Mouse (Mus musculus) neural tube, embryonic 15.5 days (tissue): ENCODE results near the gene 4930432M17Rik. TPM values are rescaled to one million over a fixed set of nuclear protein-coding genes. Genes with fewer than 3 reads are reported as not detected.

Experiments used
- ATAC-seq: fragments of 200-750 bp; cut with Nextera tagmentation; 2 replicates; pipeline ENCODE4 v1.8.0; 2017; ENCODE audit warnings: mild to moderate bottlenecking, moderate TSS enrichment, moderate library complexity; ENCODE audit not compliant: low FRiP score
- H3K27ac ChIP-seq: fragments of 300-500 bp; sonication (generic); replicated peaks from 2 replicates; pipeline ENCODE4 v1.5.1; 2015; ENCODE audit warnings: mild to moderate bottlenecking, inconsistent platforms
- H3K27me3 ChIP-seq: fragments of 300-500 bp; sonication (generic); replicated peaks from 2 replicates; pipeline ENCODE4 v1.6.1; 2015; ENCODE audit warnings: inconsistent platforms
- H3K36me3 ChIP-seq: fragments of 300-500 bp; sonication (generic); 2 replicates; pipeline ENCODE4 v1.6.1; 2015; ENCODE audit warnings: inconsistent platforms
- H3K4me1 ChIP-seq: fragments of 300-500 bp; sonication (generic); 2 replicates; pipeline ENCODE4 v1.6.1; 2015; ENCODE audit warnings: inconsistent platforms
- H3K4me2 ChIP-seq: fragments of 300-500 bp; sonication (generic); 2 replicates; pipeline ENCODE4 v1.6.1; 2015; ENCODE audit warnings: inconsistent platforms, mild to moderate bottlenecking, moderate library complexity
- H3K4me3 ChIP-seq: fragments of 300-500 bp; sonication (generic); replicated peaks from 2 replicates; pipeline ENCODE4 v1.5.1; 2015; ENCODE audit warnings: mild to moderate bottlenecking, inconsistent platforms
- H3K9ac ChIP-seq: fragments of 300-500 bp; sonication (generic); replicated peaks from 2 replicates; pipeline ENCODE4 v1.6.1; 2015; ENCODE audit warnings: mild to moderate bottlenecking, inconsistent platforms
- H3K9me3 ChIP-seq: fragments of 300-500 bp; sonication (generic); replicated peaks from 2 replicates; pipeline ENCODE4 v1.6.1; 2016; ENCODE audit warnings: inconsistent platforms
- WGBS: fragments of 180-500 bp; shearing (Covaris S2); methylation state at CpG from one replicate; pipeline ENCODE4 v1.1.7; 2015; ENCODE audit warnings: mixed read lengths; 5-methylcytosine and 5-hydroxymethylcytosine counted together
- polyA plus RNA-seq: library from polyadenylated mRNA; unstranded; fragments of >200 nt; fragmentation: Nextera tagmentation; extraction: Ambion mirVana; gene quantifications from 2 replicates; pipeline ENCODE4 v1.2.1, GENCODE M21; 2015

4930432M17Rik gene
- polyA plus RNA-seq, 1 experiment from 2014 or later, result not detected

DNA sequence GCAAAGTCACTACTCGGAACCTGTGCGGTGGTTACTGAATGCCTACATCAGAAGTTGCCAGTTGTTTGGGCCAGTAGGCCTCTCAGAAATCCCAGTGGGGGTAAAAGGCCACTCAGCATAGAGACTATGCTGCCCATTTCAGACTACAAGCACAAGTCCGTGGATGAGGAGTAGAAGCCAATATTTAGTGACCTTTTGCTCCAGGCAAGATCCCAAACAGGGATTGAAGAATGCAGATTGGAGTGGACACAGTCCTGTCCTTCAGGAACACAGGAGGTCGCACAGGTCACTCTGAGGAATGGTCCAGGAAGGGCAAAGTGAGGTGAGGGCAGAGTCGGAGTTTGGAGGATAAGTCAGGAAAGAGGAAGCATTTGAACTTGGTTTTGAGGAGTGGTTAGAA is 23.2 kb downstream of the 4930432M17Rik start:
- H3K9me3 ChIP-seq, result no peaks in the 10 kb centered on the region
- no peaks in the 10 kb centered on the region for H3K27me3 ChIP-seq
- H3K36me3 ChIP-seq, result no peaks in the 10 kb centered on the region
- no peak overlapping the region for H3K9ac ChIP-seq
- no peak overlapping the region for H3K4me3 ChIP-seq
- H3K27ac ChIP-seq, result no peak overlapping the region
- ATAC-seq, result no peak
- 91% methylated on average over 5 of the region's 5 CpGs for WGBS
- H3K4me1 ChIP-seq, result no peaks in the 10 kb centered on the region
- no peak overlapping the region for H3K4me2 ChIP-seq

DNA sequence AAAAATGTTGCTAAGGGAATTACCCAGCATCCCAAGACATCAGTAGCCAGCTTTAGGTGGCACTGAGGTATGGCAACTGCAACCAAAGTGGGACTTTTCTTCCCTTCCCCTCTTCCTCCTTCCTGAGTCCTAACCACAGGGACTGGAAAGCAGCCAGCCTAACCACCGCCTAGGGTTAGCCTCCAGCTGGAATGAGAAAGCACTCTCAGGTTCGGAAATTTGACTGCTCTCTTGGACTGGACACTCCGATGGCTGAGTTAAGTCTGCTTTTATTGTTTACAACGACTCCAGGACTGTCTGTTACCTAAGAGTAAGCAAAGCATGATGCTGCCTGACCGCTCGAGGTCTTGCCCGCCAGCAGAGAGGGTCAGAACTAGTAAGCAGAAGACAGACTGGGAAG is 26.6 kb downstream of the 4930432M17Rik start:
- H3K4me1 ChIP-seq, result peaks cover 27% of the 10 kb centered on the region
- H3K27ac ChIP-seq, result no peak overlapping the region
- H3K4me3 ChIP-seq, result no peak overlapping the region
- no peaks in the 10 kb centered on the region for H3K27me3 ChIP-seq
- WGBS, result 86% methylated on average over 7 of the region's 7 CpGs
- H3K36me3 ChIP-seq, result no peaks in the 10 kb centered on the region
- H3K4me2 ChIP-seq, result no peak overlapping the region
- ATAC-seq, result no peak
- H3K9ac ChIP-seq, result no peak overlapping the region
- H3K9me3 ChIP-seq, result no peaks in the 10 kb centered on the region

DNA sequence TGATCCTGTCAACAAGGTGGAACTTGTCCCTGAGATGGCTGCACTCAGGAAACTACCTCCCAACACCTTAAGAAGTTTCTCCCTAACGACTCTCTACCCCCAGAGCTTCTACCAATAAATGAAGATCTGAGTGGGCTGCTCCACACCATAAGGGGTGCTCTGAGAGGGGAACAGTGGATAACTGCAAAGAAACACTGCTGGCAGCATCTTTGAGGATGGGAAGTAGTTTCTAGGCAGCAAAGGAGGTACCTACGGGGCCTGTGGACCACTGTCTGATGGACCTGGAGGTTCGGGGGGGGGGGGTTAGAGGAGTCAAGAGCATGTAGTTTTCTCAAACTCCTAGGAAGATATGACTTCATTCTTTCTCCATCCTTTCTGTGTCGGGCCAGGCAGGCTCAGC is 28.8 kb downstream of the 4930432M17Rik start:
- Histone ChIP-seq H3K4me1 (peaks cover 27% of the 10 kb centered on the region), H3K36me3 (no peaks in the 10 kb centered on the region), H3K27ac (peak overlapping the region; percentile 84), H3K27me3 (no peaks in the 10 kb centered on the region), H3K9ac (no peak overlapping the region), H3K4me2 (no peak overlapping the region), H3K9me3 (no peaks in the 10 kb centered on the region), H3K4me3 (no peak overlapping the region)
- WGBS, result 80% methylated on average over 4 of the region's 4 CpGs
- ATAC-seq, result no peak

DNA sequence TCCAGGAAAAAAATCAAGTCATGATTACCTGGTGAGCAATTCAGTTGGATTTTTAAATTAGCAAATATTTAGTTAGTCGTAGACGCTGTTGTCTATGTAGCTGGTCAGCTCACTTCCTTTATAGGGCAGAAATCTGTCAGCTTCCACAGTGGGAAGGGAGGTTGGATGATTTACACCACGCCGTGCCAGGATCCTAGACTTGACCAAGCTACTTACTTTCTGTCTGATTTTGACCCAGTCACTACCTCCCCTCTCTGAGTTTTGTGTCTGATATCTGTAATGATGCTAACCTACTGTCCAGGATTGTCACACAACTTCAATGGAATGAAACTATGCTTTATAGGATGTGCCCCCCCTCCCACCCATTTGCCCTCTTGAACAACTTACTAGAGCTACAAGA is 29.3 kb downstream of the 4930432M17Rik start:
- Histone ChIP-seq H3K4me2 (peak overlapping the region; percentile 47), H3K36me3 (no peaks in the 10 kb centered on the region), H3K27me3 (no peaks in the 10 kb centered on the region), H3K9me3 (no peaks in the 10 kb centered on the region), H3K27ac (peak overlapping the region; percentile 84), H3K4me3 (no peak overlapping the region), H3K4me1 (peaks cover 27% of the 10 kb centered on the region), H3K9ac (no peak overlapping the region)
- 27% methylated on average over 4 of the region's 4 CpGs for WGBS
- ATAC-seq, result peak; percentile 49

DNA sequence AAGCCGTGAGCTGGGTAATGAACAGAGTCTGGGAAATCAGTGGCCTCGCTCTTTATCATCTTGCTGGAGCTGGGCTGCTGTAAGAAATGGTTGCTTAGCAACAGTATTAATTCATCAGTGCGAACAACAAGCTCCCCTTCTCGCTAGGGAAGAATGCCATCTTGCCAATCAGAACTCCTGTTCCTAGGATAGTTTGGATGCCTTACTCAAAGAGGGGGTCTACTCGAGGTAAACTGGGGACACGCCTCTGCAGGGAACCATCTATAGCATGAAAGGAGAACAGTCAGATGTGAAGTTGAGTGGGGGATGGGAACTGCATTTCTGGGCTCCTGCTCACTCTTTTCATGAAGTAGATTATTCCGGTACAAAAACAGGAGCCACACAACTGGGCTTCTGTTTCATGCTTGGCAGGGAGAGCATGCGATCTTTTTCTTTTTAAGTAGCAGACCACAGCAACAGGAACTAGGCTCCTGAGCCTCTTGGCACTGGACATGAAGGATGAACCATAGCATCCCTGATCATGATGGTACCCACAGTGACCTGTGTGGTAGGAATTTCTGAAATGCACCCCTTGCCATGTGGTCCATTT is 29.9 kb downstream of the 4930432M17Rik start:
- 10% methylated on average over 8 of the region's 8 CpGs for WGBS
- peak overlapping the region; percentile 47 for H3K4me2 ChIP-seq

DNA sequence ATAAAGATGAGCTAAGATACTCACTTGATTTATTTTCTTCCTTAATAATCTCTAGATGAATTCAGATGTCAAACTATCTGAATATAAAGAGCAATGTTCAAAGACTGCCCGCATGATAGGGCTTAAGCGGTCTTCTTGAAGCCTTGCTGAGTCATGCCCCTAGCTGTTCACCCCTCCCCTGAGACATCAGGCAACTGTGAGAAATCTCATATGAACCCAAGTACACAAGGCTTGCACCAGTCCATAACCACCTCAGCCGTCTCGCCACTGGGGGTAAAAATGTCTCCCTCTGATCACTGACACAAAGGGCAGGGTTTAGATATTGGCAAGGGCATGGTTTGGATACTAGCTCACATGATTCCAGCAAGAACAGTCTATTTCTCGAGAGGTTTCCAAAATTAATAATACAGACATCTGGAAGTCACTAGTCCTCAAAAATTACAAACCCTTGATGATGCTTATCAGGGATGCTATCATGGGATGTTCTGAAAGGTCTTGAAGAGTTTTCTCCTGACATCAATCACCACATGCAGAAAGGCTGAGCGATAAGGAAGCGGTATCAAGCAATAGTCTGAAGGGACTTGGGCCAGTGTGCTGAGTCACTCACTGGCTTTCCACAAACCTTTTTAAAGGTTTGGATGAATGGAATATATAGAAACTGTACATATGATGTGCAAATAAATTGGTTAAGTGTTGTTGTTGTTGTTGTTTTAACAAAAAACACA is 32.8 kb downstream of the 4930432M17Rik start:
- no peaks in the 10 kb centered on the region for H3K9me3 ChIP-seq
- WGBS, result 86% methylated on average over 7 of the region's 7 CpGs
- H3K4me1 ChIP-seq, result peaks cover 29% of the 10 kb centered on the region
- no peak for ATAC-seq
- H3K9ac ChIP-seq, result no peak overlapping the region
- no peak overlapping the region for H3K4me3 ChIP-seq
- H3K27ac ChIP-seq, result no peak overlapping the region
- H3K4me2 ChIP-seq, result no peak overlapping the region
- H3K27me3 ChIP-seq, result no peaks in the 10 kb centered on the region
- H3K36me3 ChIP-seq, result no peaks in the 10 kb centered on the region

More for the DNA sequence above, 29.9 kb downstream of the 4930432M17Rik start:
- Histone ChIP-seq H3K36me3 (no peaks in the 10 kb centered on the region), H3K9ac (peak overlapping the region; percentile 15; the same call in 1 of the 2 replicates), H3K27ac (peak overlapping the region; percentile 84), H3K4me1 (peaks cover 27% of the 10 kb centered on the region), H3K4me3 (0 out of 2 replicates have a peak overlapping the region, but pooled peaks have one; percentile 12), H3K9me3 (no peaks in the 10 kb centered on the region), H3K27me3 (no peaks in the 10 kb centered on the region)
- ATAC-seq, result peak; percentile 88

DNA sequence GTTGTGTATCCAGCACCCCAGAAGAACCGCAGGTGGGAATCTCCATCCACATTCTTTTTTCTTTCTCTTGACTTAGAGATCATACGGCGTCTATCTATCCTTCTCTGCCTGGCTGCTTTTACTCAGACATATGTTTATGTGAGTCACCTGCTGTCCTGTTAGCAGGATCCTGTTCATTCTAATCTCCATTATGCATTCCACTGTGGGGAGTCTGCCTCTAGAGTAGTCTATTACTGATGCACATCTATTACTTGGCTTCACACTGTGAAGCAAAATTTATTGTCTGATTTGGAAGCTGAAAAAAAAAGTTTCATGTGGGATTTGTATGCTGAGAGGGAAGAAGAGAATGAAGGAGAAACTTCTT is 33.3 kb downstream of the 4930432M17Rik start:
- H3K27ac ChIP-seq, result no peak overlapping the region
- H3K36me3 ChIP-seq, result no peaks in the 10 kb centered on the region
- no peak overlapping the region for H3K4me3 ChIP-seq
- H3K9ac ChIP-seq, result no peak overlapping the region
- no peaks in the 10 kb centered on the region for H3K27me3 ChIP-seq
- H3K4me2 ChIP-seq, result no peak overlapping the region
- 57% methylated on average over 3 of the region's 3 CpGs for WGBS
- ATAC-seq, result no peak
- H3K4me1 ChIP-seq, result peaks cover 29% of the 10 kb centered on the region
- H3K9me3 ChIP-seq, result no peaks in the 10 kb centered on the region

DNA sequence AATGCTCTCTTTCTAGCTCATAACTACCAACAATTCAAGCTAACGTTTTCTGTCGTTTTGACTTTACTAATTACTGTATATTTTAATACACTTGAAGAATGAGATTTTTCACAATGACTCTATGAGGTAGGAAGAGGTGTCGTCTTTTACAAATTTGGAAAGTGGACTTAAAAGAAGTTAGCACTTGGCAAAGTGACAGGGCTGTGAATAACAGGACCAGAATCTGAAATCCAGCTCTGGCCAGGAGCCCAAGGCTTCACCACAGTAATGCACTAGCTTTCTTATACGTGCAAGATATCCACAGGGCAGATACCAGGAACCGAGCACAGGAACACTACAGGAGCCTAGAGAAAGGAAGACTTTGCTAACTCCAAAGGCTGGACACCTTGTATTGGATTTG is 35.5 kb downstream of the 4930432M17Rik start:
- Histone ChIP-seq H3K4me1 (peaks cover 11% of the 10 kb centered on the region), H3K4me3 (no peak overlapping the region), H3K36me3 (no peaks in the 10 kb centered on the region), H3K9ac (no peak overlapping the region), H3K4me2 (no peak overlapping the region), H3K27me3 (no peaks in the 10 kb centered on the region), H3K27ac (no peak overlapping the region), H3K9me3 (no peaks in the 10 kb centered on the region)
- no peak for ATAC-seq
- 67% methylated on average over 5 of the region's 5 CpGs for WGBS

DNA sequence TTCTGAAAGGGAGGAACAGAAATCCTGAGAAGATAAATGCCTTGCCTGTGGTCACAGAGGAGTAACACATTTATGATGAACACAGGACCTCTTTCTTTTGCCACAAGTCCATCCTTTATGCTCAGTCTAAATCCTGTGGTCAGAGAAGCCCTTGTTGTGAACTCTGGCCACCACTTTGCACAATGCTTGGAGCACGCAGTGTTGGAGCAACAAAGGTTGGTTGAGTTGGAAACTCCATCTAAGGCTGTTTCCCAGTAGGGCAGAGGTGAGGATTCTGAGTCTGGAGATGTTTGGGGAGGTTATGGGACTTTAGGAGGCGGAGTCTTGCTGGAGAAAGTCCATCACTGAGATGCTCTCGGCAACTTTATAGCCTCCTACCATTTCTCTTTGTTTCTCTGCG is 36.5 kb downstream of the 4930432M17Rik start:
- WGBS, result 76% methylated on average over 4 of the region's 4 CpGs
- H3K36me3 ChIP-seq, result no peaks in the 10 kb centered on the region
- H3K9me3 ChIP-seq, result no peaks in the 10 kb centered on the region
- no peak overlapping the region for H3K9ac ChIP-seq
- ATAC-seq, result no peak
- no peak overlapping the region for H3K27ac ChIP-seq
- no peak overlapping the region for H3K4me3 ChIP-seq
- no peaks in the 10 kb centered on the region for H3K27me3 ChIP-seq
- H3K4me2 ChIP-seq, result no peak overlapping the region
- H3K4me1 ChIP-seq, result 0 out of 2 replicates have a peak, but pooled peaks cover 2% of the 10 kb centered on the region

DNA sequence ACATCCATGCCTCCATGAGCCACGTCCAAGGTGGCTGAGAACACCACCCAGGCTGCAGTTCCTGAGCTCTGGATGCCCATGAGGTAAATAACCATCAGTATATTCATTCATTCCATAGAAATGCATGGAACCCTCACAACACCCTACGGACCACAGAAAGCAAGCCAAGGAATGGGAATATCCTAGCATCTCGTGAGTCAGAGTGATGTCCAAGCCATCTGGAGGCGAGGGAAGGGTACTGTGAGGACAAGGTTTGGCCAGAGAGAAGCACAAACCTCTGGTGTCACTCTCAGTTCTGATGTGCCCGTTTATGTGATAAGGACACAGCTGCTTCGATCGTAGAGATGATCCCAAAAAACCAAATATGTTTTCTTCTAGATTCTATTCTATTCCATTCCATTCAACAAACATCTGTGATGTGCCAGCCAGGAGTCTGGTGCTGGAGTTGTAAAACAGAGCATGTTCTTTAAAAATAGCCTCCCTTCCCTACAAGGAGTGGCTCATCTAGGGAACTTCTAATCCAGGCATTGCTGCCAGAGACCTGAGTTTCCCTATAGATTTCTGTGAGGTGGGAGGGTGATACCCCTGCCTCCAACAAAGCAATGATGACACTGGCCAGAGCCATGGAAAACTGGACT is 40.5 kb downstream of the 4930432M17Rik start:
- ATAC-seq, result no peak
- Histone ChIP-seq H3K4me3 (no peak overlapping the region), H3K27ac (no peak overlapping the region), H3K4me2 (no peak overlapping the region), H3K9me3 (no peaks in the 10 kb centered on the region), H3K9ac (no peak overlapping the region), H3K27me3 (no peaks in the 10 kb centered on the region), H3K4me1 (peaks cover 5% of the 10 kb centered on the region), H3K36me3 (no peaks in the 10 kb centered on the region)
- WGBS, result 87% methylated on average over 7 of the region's 7 CpGs

DNA sequence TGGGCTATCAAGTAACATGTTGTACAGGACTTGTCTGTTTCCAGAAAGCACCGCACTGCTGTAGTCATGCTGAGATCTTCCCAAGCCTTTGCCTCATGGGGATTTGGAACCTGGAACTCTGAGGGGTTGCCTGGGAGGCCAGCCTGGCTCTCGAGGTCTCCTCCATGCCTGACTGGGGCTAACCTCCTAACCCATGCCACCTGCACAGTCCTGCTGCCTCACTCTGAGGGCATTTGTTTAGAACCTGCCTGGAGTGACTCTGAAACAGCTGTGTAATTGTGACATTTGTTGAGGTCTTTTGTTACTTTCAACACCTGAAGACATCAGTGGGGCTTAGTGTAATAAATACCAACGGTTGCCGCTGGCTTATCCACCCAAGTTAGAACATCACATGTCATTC is 41.7 kb downstream of the 4930432M17Rik start:
- Histone ChIP-seq H3K9ac (no peak overlapping the region), H3K27ac (no peak overlapping the region), H3K27me3 (no peaks in the 10 kb centered on the region), H3K36me3 (no peaks in the 10 kb centered on the region), H3K9me3 (no peaks in the 10 kb centered on the region), H3K4me2 (no peak overlapping the region), H3K4me3 (no peak overlapping the region), H3K4me1 (peaks cover 5% of the 10 kb centered on the region)
- no peak for ATAC-seq
- 75% methylated on average over 4 of the region's 4 CpGs for WGBS

DNA sequence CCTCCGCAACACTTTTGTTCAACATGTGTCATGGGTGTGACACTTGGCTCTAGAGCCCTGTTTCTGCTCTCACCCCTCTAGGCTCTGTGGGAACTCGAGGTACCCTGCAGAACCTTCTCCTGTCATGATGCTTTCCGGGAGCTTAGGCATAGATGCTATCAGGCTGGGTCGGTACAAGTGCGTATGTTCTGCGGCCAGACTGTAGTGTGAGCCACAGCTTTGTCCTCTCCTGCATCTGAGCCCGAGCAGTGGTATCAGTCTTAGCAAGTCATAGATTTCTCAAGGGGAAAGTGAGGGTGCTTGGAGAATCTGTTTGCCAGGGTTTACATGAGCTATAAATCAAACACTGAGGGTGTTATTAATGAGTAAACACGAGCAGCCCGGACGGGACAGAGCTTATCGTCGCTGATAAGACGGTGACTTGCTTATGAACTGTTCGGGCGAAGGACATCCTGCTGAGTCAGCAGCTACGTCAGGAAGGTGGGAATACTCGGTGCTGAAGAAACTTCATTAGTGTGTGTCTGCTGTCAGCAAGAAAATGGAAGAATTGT is 42.7 kb downstream of the 4930432M17Rik start:
- H3K27ac ChIP-seq, result no peak overlapping the region
- no peak for ATAC-seq
- 70% methylated on average over 17 of the region's 17 CpGs for WGBS

More for the DNA sequence above, 42.7 kb downstream of the 4930432M17Rik start:
- Histone ChIP-seq H3K36me3 (no peaks in the 10 kb centered on the region), H3K9ac (no peak overlapping the region), H3K27me3 (no peaks in the 10 kb centered on the region), H3K4me2 (no peak overlapping the region), H3K4me1 (peaks cover 5% of the 10 kb centered on the region), H3K9me3 (no peaks in the 10 kb centered on the region), H3K4me3 (no peak overlapping the region)
